ENCODE assay signal across 18 mouse cellular contexts in the genomic region with DNA sequence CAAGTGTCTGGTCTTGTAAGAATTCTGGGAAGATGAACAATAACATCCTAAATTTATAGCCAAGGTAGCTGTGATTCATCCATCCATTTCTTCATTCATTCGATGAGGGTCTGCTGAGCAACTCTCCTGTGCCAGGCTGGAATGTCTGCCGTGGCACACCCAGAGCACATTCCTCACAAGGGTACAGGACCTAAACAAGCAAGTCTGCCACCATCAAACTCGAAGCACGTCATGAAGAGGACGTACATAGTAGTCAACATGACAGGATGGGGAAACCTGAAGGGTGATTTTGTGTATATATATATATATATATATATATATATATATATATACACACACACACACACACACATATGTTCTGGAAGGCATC.
"Had no signal": no experiment of that assay in that cellular context is flagged by ENCODE, and none has a peak within 500 bp of the region (broad histone marks: within the 10 kb centered on the region; RNA-seq: fewer than 3 reads in every experiment).

No protein-coding gene starts in this region.

- H3K9me3 ChIP-seq: midbrain, embryonic 10.5 days; midbrain, embryonic 12.5 days; neural tube, embryonic 13.5 days; neural tube, embryonic 15.5 days had no signal

- H3K36me3 ChIP-seq: midbrain, embryonic 12.5 days; neural tube, embryonic 13.5 days; neural tube, embryonic 15.5 days had no signal

- H3K4me2 ChIP-seq: lung, embryonic 14.5 days; midbrain, embryonic 12.5 days; neural tube, embryonic 13.5 days; neural tube, embryonic 15.5 days had no signal

- ATAC-seq: midbrain, embryonic 16.5 days had no signal

- H3K9ac ChIP-seq: lung, embryonic 14.5 days; midbrain, embryonic 12.5 days; neural tube, embryonic 13.5 days; neural tube, embryonic 15.5 days had no signal

- H3K27ac ChIP-seq: midbrain, embryonic 10.5 days; midbrain, embryonic 12.5 days; neural tube, embryonic 13.5 days; neural tube, embryonic 15.5 days had no signal

- H3K4me3 ChIP-seq: midbrain, embryonic 10.5 days; midbrain, embryonic 12.5 days; myocyte; neural tube, embryonic 13.5 days; neural tube, embryonic 15.5 days had no signal

- DNase-seq: lung, adult 18-20 months; lung, postnatal 4 days; midbrain, embryonic 14.5 days; retina, postnatal 1 day; right cerebral cortex, adult 18-20 months; right cerebral cortex, postnatal 25 days; right cerebral cortex, postnatal 4 days; spleen, adult 18-20 months; thymus, adult 18-20 months; thymus, postnatal 14 days; thymus, postnatal 36 days had no signal

- H3K27me3 ChIP-seq: midbrain, embryonic 12.5 days; neural tube, embryonic 13.5 days; neural tube, embryonic 15.5 days had no signal
